Mouse (Mus musculus): ENCODE data around the gene Gm3404.
"Not testable (repeated sequence)": the region's sequence is repeated elsewhere in the genome, so short reads cannot be mapped to it uniquely, and the experiment has no call there.

Gene Gm3404

DNA sequence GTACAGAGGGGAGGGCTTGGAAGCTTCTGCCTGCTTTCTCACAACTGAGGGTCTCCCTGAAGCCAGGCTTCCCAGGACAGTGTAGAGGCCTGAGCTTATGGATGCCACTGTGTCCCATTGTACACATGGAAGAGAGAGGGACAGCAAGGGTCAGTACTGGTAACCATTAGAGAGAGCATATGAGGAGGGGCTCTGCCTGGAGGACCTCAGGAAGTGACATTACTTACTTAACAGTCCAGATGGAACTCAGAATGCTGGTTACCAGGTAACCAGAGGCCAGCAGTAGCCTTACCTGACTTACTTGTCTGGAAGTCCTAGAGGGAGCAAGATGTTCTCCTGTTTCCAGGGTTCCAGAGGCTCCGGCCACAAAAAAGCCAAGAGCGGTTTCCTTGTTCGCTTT is at the start of gene Gm3404:
Gene Gm3404 (plus strand): TSS at position 301 of the 400 bp plus-strand sequence.
- DNase-seq, result not testable (repeated sequence)

DNA sequence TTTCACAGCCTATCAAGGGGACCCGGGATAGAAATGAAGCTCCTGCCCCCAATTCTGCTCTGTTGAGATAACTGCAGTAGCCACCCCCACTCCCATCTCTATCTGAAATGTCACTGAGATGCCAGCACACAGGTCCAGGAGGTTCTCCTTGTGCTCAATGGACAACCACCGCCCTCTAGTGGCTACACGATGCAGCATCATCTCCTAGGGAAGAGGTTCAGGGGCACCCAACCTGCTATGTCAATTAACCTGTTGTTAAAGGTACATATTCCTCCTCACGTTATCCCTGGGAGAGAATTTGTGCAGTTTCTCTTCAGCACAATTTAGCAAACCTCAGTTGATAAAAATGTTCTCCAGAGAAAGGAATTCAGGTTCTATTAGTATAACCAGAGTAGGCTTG is 46.0 kb upstream of the Gm3404 start:
- DNase-seq, result peak; percentile 62 to 69

DNA sequence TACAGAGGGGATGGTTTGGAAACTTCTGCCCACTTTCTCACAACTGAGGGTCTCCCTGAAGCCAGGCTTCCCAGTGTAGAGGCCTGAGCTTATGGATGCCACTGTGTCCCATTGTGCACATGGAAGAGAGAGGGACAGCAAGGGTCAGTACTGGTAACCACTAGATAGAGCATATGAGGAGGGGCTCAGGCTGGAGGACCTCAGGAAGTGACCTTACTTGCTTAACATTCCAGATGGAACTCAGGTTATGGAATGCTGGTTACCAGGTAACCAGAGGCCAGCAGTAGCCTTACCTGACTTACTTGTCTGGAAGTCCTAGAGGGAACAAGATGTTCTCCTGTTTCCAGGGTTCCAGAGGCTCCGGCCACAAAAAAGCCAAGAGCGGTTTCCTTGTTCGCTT is 43.9 kb upstream of the Gm3404 start, which contains the start of gene Gm6408:
Gene Gm6408 (plus strand): TSS at position 301 of the 400 bp plus-strand sequence.
- not testable (repeated sequence) for DNase-seq

DNA sequence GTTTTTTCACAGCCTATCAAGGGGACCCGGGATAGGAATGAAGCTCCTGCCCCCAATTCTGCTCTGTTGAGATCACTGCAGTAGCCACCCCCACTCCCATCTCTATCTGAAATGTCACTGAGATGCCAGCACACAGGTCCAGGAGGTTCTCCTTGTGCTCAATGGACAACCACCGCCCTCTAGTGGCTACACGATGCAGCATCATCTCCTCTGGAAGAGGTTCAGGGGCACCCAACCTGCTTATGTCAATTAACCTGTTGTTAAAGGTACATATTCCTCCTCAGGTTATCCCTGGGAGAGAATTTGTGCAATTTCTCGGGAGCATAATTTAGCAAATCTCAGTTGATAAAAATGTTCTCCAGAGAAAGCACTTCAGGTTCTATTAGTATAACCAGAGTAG is 36.6 kb upstream of the Gm3404 start:
- peak; percentile 63 to 69 for DNase-seq

DNA sequence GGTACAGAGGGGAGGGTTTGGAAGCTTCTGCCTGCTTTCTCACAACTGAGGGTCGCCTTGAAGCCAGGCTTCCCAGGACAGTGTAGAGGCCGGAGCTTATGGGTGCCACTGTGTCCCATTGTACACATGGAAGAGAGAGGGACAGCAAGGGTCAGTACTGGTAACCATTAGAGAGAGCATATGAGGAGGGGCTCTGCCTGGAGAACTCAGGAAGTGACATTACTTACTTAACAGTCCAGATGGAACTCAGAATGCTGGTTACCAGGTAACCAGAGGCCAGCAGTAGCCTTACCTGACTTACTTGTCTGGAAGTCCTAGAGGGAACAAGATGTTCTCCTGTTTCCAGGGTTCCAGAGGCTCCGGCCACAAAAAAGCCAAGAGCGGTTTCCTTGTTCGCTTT is 34.5 kb upstream of the Gm3404 start, which contains the start of gene Gm6370:
Gene Gm6370 (plus strand): TSS at position 301 of the 400 bp plus-strand sequence.
- DNase-seq, result not testable (repeated sequence)

DNA sequence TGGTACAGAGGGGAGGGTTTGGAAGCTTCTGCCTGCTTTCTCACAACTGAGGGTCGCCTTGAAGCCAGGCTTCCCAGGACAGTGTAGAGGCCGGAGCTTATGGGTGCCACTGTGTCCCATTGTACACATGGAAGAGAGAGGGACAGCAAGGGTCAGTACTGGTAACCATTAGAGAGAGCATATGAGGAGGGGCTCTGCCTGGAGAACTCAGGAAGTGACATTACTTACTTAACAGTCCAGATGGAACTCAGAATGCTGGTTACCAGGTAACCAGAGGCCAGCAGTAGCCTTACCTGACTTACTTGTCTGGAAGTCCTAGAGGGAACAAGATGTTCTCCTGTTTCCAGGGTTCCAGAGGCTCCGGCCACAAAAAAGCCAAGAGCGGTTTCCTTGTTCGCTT is 23.5 kb upstream of the Gm3404 start, which contains the start of gene 4930449I24Rik:
Gene 4930449I24Rik (plus strand): TSS at position 301 of the 400 bp plus-strand sequence.
- DNase-seq, result not testable (repeated sequence)

DNA sequence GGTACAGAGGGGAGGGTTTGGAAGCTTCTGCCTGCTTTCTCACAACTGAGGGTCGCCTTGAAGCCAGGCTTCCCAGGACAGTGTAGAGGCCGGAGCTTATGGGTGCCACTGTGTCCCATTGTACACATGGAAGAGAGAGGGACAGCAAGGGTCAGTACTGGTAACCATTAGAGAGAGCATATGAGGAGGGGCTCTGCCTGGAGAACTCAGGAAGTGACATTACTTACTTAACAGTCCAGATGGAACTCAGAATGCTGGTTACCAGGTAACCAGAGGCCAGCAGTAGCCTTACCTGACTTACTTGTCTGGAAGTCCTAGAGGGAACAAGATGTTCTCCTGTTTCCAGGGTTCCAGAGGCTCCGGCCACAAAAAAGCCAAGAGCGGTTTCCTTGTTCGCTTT is 11.8 kb upstream of the Gm3404 start, which contains the start of gene Gm3402:
Gene Gm3402 (plus strand): TSS at position 301 of the 400 bp plus-strand sequence.
- not testable (repeated sequence) for DNase-seq

DNA sequence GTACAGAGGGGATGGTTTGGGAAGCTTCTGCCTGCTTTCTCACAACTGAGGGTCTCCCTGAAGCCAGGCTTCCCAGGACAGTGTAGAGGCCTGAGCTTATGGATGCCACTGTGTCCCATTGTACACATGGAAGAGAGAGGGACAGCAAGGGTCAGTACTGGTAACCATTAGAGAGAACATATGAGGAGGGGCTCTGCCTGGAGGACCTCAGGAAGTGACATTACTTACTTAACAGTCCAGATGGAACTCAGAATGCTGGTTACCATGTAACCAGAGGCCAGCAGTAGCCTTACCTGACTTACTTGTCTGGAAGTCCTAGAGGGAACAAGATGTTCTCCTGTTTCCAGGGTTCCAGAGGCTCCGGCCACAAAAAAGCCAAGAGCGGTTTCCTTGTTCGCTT is 11.7 kb downstream of the Gm3404 start, which contains the start of gene Gm3409:
Gene Gm3409 (plus strand): TSS at position 301 of the 400 bp plus-strand sequence.
- DNase-seq, result not testable (repeated sequence)

DNA sequence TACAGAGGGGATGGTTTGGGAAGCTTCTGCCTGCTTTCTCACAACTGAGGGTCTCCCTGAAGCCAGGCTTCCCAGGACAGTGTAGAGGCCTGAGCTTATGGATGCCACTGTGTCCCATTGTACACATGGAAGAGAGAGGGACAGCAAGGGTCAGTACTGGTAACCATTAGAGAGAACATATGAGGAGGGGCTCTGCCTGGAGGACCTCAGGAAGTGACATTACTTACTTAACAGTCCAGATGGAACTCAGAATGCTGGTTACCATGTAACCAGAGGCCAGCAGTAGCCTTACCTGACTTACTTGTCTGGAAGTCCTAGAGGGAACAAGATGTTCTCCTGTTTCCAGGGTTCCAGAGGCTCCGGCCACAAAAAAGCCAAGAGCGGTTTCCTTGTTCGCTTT is 30.2 kb downstream of the Gm3404 start, which contains the start of gene Gm3415:
Gene Gm3415 (plus strand): TSS at position 301 of the 400 bp plus-strand sequence.
- not testable (repeated sequence) for DNase-seq

DNA sequence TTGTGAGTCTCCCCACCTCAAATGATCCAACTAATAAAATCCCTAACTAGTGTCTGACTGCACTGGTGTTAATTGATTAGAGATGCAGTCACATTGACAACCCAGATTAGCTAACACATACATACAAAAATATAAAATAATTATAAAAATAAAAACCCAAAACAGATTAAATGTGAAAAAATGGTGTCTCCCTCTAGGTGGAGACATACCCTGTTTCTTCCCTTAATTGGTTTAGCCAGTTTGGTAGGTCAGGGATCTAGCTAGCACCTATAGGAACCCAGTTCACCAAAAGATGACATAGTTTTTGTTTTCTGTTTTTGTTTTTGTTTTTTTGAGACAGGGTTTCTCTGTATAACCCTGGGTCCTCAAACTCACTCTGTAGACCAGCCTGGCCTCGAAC is 38.7 kb downstream of the Gm3404 start:
- no peak for DNase-seq

DNA sequence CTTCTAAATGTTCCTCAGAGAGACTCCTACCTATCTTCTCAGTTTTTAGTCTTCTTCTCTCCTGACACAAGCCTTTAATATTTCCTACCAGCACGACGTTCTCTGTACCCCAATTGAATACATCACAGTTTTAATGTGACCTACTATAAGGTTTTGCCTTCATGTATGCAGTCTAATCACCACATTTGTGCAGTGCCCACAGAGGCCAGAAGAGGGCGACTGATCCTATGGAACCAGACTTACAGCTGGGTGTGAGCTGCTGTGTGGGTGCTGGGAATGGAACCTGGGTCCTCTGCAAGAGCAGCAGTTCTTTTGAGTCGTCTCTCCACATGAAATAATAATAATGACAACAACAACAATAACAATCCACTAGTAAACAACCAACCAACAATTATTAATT is 41.5 kb downstream of the Gm3404 start:
- DNase-seq, result peak; percentile 31 to 41

DNA sequence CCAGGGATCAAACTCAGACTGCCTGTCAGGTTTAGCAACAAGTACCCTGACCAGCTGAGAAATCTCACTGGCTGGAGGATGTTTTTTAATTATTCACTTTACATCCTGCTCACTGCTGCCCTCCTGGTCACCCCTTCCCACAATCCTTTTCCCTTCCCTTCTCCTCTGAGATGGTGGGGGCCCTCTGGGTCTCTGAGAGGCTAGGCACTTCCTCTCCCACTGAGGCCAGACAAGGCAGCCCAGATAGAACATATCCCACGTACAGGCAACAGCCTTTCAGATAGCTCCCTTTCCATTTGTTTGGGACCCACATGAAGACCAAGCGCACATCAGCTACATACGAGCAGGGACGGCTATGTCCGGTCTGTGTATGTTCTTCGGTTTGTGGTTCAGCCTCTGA is 44.6 kb downstream of the Gm3404 start:
- DNase-seq, result peak in 1 of 2 experiments; percentile 20

DNA sequence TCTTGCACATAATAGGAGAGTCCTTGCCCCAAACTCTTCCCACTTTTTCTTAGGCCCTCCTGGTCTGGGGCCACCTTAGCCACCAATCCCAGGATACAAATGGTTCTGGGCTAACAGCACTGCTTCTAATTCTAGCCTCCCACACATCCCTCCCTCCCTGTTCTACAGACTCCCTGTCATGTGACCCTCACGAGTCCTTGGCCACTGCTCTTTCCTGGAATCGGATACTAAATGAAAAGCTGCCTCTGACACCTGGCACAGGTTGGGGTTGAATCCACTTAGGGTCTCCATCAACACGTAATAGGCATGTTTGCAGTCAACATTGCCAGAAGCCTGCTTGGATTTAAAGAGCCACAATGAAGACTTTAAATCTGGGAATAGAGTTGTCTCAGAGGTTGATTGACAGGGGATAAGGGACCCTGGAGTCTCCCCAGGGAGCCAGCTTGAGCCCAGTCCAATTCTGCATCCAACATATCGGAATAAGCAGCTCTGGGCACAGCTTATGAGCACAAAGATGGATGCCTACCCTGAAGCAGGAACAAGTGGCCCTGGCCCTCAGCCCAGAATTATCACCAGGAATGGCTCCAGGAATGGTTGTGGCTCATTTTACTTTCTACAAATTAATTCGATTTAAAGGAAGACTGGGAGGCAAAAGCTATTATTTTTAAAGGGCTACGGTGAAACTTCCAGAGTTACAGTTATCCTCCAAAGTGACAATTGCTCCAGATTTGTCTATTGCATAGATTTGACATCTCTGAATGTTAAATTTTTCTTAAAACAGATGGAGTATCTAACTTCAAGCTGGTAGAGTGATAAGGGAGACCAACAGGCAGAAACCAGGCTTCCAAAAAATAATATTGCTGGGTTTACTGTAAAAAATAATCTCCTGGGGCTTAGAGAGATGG is 46.5 kb downstream of the Gm3404 start:
- DNase-seq, result not testable (repeated sequence)

DNA sequence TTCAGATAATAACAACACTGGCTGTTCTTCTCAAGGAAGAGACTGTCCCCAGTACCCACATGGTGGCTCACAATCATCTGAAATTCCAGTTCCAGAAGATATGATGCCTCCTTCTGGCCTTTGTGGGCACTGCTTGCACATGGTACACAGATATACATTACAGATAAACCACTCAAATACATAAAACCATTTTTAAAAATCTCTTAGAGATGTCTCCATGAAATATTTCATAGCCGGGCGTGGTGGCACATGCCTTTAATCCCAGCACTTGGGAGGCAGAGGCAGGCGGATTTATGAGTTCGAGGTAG is 47.1 kb downstream of the Gm3404 start:
- DNase-seq, result not testable (repeated sequence)

DNA sequence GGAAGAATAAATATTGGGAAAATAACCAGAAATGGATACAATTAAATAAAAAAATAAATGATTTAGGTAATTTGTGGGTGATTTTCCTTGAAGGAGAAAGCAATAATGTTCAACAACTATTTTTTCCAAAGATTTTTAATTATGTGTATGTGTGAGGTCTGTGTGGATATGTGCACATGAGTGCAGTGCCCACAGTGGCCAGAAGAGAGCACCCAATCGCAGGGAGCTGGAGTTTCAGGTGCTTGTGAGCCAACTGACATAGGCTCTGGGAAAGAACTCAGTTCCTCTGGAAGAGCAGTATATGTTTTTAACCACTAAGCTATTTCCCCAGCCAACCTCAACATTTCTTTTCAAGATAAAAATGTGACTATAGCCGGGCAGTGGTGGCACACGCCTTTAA is 51.1 kb downstream of the Gm3404 start:
- no peak for DNase-seq
